Mouse (Mus musculus) right cerebral cortex, postnatal 14 days (tissue): ENCODE data around the gene Tmem121.
"Not testable (repeated sequence)": the region's sequence is repeated elsewhere in the genome, so short reads cannot be mapped to it uniquely, and the experiment has no call there.

Experiments
- DNase-seq: peaks from one replicate; pipeline ENCODE4 v3.0.0; 2022

Tmem121 gene

DNA sequence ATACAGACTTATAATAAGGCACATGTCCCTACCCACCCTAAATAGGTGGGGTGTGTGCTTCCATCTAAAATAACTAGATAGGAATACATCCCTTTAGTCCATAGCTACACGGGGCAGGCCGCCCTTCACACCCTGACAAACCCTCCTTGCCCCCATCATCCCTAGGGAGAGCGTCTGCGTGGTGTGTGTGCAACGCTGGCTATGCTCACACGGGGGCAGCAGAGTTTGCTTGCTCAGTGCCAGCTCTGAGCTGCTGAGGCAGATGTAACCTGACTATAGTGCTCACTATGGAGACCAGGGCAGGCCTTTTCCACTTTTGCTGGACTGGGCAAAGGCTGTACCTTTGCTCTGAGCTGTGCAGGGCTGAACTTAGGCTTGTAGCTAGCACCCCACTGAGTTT lies 37.0 kb downstream of the Tmem121 start:
- DNase-seq: peak; percentile 68

DNA sequence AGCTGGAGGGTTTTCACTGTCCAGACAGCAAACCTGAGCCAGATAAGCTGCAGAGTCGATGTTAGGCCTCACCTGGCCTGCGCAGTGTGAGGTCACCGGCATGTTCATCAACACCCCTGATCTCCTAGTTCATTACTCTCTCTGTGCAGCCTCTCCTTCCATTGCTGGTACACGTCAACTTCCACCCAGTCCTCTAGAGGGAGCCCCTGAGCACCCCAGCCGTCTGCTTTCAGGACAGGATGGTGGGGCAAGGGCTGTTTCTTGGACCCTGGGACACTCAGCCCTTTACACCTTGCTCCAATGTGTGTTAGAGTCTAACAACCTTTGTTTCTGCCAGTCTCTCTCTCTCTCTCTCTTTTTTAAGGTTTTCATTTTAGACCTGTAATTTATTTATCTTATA lies 38.5 kb downstream of the Tmem121 start:
- no peak for DNase-seq

DNA sequence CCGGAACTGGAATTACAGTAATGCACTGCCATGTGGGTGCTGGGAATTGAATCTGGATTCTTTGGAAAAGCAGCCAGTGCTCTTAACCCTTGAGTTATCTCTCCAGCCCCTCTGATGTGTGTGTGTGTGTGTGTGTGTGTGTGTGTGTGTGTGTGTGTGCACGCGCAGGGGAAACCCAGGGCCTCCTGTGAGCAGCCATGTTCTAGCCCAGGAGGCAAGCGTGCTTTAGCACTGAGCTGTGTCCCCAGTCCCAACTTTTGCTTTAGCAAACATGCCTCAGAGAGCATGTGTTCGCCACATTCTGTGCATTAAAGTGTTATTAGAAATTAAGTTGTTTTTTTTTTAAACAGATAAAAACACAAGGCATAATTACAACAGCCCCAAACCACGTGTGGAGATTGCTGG lies 39.0 kb downstream of the Tmem121 start:
- DNase-seq: no peak

DNA sequence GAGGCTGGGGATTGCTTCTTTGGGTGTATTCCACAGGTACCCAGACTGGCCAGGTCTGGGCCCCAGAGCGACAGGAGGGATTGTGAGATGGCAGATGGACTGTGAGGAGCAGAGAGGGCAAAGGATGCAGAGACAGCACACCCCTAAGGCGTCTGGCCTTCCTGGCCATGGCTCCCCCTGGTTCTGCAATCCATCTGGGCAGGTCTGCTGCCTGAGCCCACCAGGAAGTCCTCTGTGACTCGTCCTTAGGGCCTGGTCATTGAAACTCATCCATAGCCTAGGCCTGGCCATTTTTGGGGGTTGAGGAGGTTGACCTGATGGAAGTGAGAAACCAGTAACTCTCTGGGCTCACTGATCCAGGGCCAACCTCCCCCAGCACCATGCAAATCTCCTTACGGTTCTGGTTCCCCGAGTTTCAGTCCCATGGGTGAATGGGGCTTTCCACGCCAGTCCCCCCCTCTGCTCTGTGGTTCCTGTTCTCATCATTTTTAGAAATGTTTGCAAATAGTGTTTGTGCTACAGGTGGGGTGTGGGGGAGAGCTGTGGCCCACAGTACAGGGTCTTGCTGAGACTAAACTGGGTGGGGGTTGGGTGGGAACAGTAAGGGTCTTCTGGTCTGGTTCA lies 42.4 kb downstream of the Tmem121 start:
- DNase-seq: no peak

DNA sequence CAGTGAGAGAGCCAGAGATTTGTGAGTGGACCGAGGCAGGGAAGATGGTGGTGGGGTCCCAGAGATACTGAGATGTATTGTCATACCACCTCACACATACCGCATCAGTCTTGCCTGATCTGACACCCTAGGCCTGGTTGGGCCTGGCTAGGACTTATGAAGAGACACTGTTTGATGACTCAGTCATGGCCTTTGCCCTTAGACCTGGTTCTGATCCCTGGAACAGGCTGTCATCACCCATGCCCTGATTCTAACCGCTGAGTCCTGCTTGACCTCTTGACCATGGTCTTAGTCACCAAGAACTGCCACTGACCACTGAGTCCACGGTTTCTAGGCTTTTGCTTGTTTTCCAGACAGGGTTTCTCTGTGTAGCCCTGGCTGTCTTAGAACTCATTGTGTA lies 45.0 kb downstream of the Tmem121 start:
- no peak for DNase-seq

DNA sequence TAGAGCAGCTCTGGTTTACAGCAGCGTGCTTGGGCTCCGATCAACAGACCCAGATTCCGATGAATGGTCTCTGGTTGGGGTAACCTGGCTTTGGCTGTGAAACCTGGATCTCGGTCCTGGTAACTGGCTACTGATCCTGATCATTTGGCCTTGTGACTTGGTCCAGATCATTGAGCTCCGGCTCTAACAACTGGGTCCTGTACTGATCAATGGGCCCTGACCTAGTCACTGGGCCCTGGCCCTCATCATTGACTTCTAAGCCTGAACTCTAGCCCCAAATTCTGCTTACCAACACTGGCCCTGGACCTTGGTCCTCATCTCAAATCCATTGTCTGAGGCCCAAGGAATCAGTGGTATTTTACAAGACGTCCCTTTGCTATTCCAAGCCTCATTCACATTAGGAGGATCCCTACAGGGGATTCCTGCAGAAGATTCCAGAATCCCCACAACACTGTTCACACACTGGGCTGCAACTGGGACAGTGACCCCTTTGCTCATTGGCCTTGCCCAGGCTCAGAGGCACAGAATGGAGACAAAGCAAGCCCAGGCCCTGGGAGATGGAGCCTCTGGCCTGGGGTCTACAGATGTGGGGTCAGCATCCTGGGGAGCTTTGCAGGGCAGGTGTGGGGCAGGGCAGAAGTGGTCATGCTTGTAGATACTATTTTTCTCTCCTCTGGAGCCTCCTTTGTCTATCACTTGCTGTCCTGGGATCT lies 46.0 kb downstream of the Tmem121 start:
- not testable (repeated sequence) for DNase-seq

DNA sequence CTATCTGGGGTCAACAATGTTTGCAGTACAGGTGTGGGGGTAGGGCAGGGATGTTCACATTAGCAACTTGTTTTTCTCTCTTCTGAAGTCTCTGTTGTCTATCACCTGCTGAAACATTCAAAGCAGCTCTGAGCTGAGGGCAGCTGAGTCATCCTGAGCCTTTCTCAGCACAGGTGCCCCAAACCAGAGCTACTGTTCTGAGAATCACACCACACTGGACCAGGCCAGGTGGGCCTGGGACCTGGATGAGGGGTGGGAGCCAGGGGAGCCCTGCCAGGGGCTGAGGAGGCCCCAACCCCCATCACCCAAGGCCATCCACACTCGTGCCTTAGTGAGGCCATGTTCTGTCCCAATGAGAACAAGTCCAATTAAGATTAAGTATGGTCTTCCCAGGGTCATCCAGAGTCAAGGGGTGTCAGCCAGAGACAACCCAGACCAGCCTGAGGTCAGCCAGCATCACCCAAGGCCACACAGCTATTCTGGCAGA lies 46.6 kb downstream of the Tmem121 start:
- DNase-seq: not testable (repeated sequence)
